Mouse (Mus musculus) liver, embryonic 15.5 days (tissue): ENCODE results near the gene Eif2b3. TPM values are rescaled to one million over a fixed set of nuclear protein-coding genes. Genes with fewer than 3 reads are reported as not detected.
A peak's percentile ranks its signal among the peaks of the same experiment; 100 is the strongest.

ENCODE experiments used
- ATAC-seq: fragments of 200-750 bp; cut with Nextera tagmentation; 2 replicates; pipeline ENCODE4 v1.8.0; 2017; ENCODE audit warnings: moderate number of reproducible peaks, mild to moderate bottlenecking, moderate library complexity; ENCODE audit not compliant: insufficient read depth
- H3K27ac ChIP-seq: fragments of 300-500 bp; sonication (generic); replicated peaks from 2 replicates; pipeline ENCODE4 v1.5.1; 2015; ENCODE audit warnings: mild to moderate bottlenecking, inconsistent platforms
- H3K27me3 ChIP-seq: fragments of 300-500 bp; sonication (generic); 2 replicates; pipeline ENCODE4 v1.6.1; 2015; ENCODE audit warnings: mild to moderate bottlenecking, inconsistent platforms
- H3K36me3 ChIP-seq: fragments of 300-500 bp; sonication (generic); replicated peaks from 2 replicates; pipeline ENCODE4 v1.6.1; 2015; ENCODE audit warnings: moderate library complexity, mild to moderate bottlenecking, inconsistent platforms
- H3K4me1 ChIP-seq: fragments of 300-500 bp; sonication (generic); replicated peaks from 2 replicates; pipeline ENCODE4 v1.6.1; 2015; ENCODE audit warnings: inconsistent platforms
- H3K4me2 ChIP-seq: fragments of 300-500 bp; sonication (generic); 2 replicates; pipeline ENCODE4 v1.6.1; 2015; ENCODE audit warnings: moderate library complexity, mild to moderate bottlenecking, inconsistent platforms
- H3K4me3 ChIP-seq: fragments of 300-500 bp; sonication (generic); replicated peaks from 2 replicates; pipeline ENCODE4 v1.5.1; 2015; ENCODE audit warnings: mild to moderate bottlenecking, inconsistent platforms
- H3K9ac ChIP-seq: fragments of 300-500 bp; sonication (generic); 2 replicates; pipeline ENCODE4 v1.6.1; 2015; ENCODE audit warnings: moderate library complexity, mild to moderate bottlenecking, inconsistent platforms
- H3K9me3 ChIP-seq: fragments of 300-500 bp; sonication (generic); replicated peaks from 2 replicates; pipeline ENCODE4 v1.6.1; 2016; ENCODE audit warnings: inconsistent platforms
- WGBS: fragments of 180-500 bp; shearing (Covaris S2); methylation state at CpG from one replicate; pipeline ENCODE4 v1.1.7; 2015; ENCODE audit warnings: mixed read lengths; ENCODE audit not compliant: insufficient replicate concordance; 5-methylcytosine and 5-hydroxymethylcytosine counted together
- polyA plus RNA-seq: library from polyadenylated mRNA; unstranded; fragments of >200 nt; fragmentation: Nextera tagmentation; extraction: Ambion mirVana; gene quantifications from 2 replicates; pipeline ENCODE4 v1.2.1, GENCODE M21; 2015

Eif2b3 gene
- polyA plus RNA-seq, 1 experiment from 2014 or later = 22.9 TPM

- H3K36me3 ChIP-seq = peaks cover 19% of the 10 kb centered on the region
- H3K27me3 ChIP-seq = no peaks in the 10 kb centered on the region
- H3K9ac ChIP-seq = peak overlapping the region; percentile 53
- peak overlapping the region; percentile 11; the same call in 1 of the 2 replicates for H3K4me3 ChIP-seq
- 56% methylated on average over 2 of the region's 2 CpGs for WGBS
- peak overlapping the region; percentile 54 for H3K4me2 ChIP-seq
- no peaks in the 10 kb centered on the region for H3K9me3 ChIP-seq
- H3K27ac ChIP-seq = peak overlapping the region; percentile 90
- ATAC-seq = peak; percentile 69
- H3K4me1 ChIP-seq = peaks cover 46% of the 10 kb centered on the region
Measured at GRCm38 (mm10) chr4:117056514-117056913, 37.3 kb downstream of the Eif2b3 start.

GRCm38 (mm10) chr4:117058512-117058911, 39.3 kb downstream of the Eif2b3 start:
- H3K36me3 ChIP-seq = peaks cover 28% of the 10 kb centered on the region
- no peak overlapping the region for H3K4me3 ChIP-seq
- peaks cover 46% of the 10 kb centered on the region for H3K4me1 ChIP-seq
- peak overlapping the region; percentile 36 for H3K4me2 ChIP-seq
- peak overlapping the region; percentile 35 for H3K27ac ChIP-seq
- no peaks in the 10 kb centered on the region for H3K9me3 ChIP-seq
- peak overlapping the region; percentile 4; the same call in 1 of the 2 replicates for H3K9ac ChIP-seq
- H3K27me3 ChIP-seq = no peaks in the 10 kb centered on the region
- WGBS = 39% methylated on average over 4 of the region's 4 CpGs
- peak; percentile 45; the same call in 1 of the 2 replicates for ATAC-seq

GRCm38 (mm10) chr4:117062700-117063390, 43.6 kb downstream of the Eif2b3 start:
- WGBS = 80% methylated on average over 4 of the region's 4 CpGs
- Histone ChIP-seq H3K9ac (no peak overlapping the region), H3K36me3 (peaks cover 43% of the 10 kb centered on the region), H3K4me3 (no peak overlapping the region), H3K9me3 (no peaks in the 10 kb centered on the region), H3K4me1 (peaks cover 17% of the 10 kb centered on the region), H3K4me2 (no peak overlapping the region), H3K27ac (no peak overlapping the region), H3K27me3 (no peaks in the 10 kb centered on the region)
- ATAC-seq = no peak

GRCm38 (mm10) chr4:117068035-117068434, 48.8 kb downstream of the Eif2b3 start:
- Histone ChIP-seq H3K27ac (no peak overlapping the region), H3K36me3 (peaks cover 73% of the 10 kb centered on the region)

GRCm38 (mm10) chr4:117069647-117070046, 50.4 kb downstream of the Eif2b3 start:
- no peaks in the 10 kb centered on the region for H3K27me3 ChIP-seq
- H3K36me3 ChIP-seq = peaks cover 72% of the 10 kb centered on the region
- no peak for ATAC-seq
- no peak overlapping the region for H3K4me3 ChIP-seq
- no peak overlapping the region for H3K9ac ChIP-seq
- H3K4me1 ChIP-seq = peaks cover 11% of the 10 kb centered on the region
- 65% methylated on average over 1 of the region's 1 CpGs for WGBS
- H3K4me2 ChIP-seq = no peak overlapping the region
- no peak overlapping the region; the same call in 1 of the 2 replicates for H3K27ac ChIP-seq
- no peaks in the 10 kb centered on the region for H3K9me3 ChIP-seq

More at GRCm38 (mm10) chr4:117068035-117068434, 48.8 kb downstream of the Eif2b3 start:
- Histone ChIP-seq H3K4me1 (peaks cover 11% of the 10 kb centered on the region), H3K9me3 (no peaks in the 10 kb centered on the region), H3K9ac (no peak overlapping the region), H3K4me2 (no peak overlapping the region), H3K4me3 (no peak overlapping the region), H3K27me3 (no peaks in the 10 kb centered on the region)
- 78% methylated on average over 7 of the region's 7 CpGs for WGBS
- no peak for ATAC-seq

GRCm38 (mm10) chr4:117070624-117071023, 51.4 kb downstream of the Eif2b3 start:
- Histone ChIP-seq H3K4me2 (no peak overlapping the region), H3K9ac (no peak overlapping the region), H3K27ac (peak overlapping the region; percentile 45; the same call in 1 of the 2 replicates), H3K27me3 (no peaks in the 10 kb centered on the region), H3K4me1 (peaks cover 11% of the 10 kb centered on the region), H3K36me3 (peaks cover 69% of the 10 kb centered on the region), H3K9me3 (no peaks in the 10 kb centered on the region), H3K4me3 (no peak overlapping the region)
- peak; percentile 51; the same call in 1 of the 2 replicates for ATAC-seq
- WGBS = 27% methylated on average over 4 of the region's 4 CpGs

GRCm38 (mm10) chr4:117071183-117071582, 52.0 kb downstream of the Eif2b3 start:
- no peak overlapping the region for H3K4me2 ChIP-seq
- peaks cover 11% of the 10 kb centered on the region for H3K4me1 ChIP-seq
- 82% methylated on average over 5 of the region's 5 CpGs for WGBS
- H3K27ac ChIP-seq = peak overlapping the region; percentile 45; the same call in 1 of the 2 replicates
- ATAC-seq = no peak; the same call in 1 of the 2 replicates
- no peak overlapping the region for H3K9ac ChIP-seq
- no peaks in the 10 kb centered on the region for H3K27me3 ChIP-seq
- H3K4me3 ChIP-seq = no peak overlapping the region
- no peaks in the 10 kb centered on the region for H3K9me3 ChIP-seq
- H3K36me3 ChIP-seq = peaks cover 66% of the 10 kb centered on the region

GRCm38 (mm10) chr4:117087948-117088640, 68.9 kb downstream of the Eif2b3 start:
- ATAC-seq = 0 out of 2 replicates have a peak, but pooled peaks have one; percentile 31
- H3K9me3 ChIP-seq = no peaks in the 10 kb centered on the region
- H3K4me1 ChIP-seq = peaks cover 44% of the 10 kb centered on the region
- peak overlapping the region; percentile 6; the same call in 1 of the 2 replicates for H3K4me2 ChIP-seq
- H3K27me3 ChIP-seq = peaks cover 3% of the 10 kb centered on the region; the same call in 1 of the 2 replicates
- WGBS = 65% methylated on average over 7 of the region's 7 CpGs
- peaks cover 11% of the 10 kb centered on the region; the same call in 1 of the 2 replicates for H3K36me3 ChIP-seq
- H3K27ac ChIP-seq = peak overlapping the region; percentile 69
- no peak overlapping the region for H3K9ac ChIP-seq
- no peak overlapping the region for H3K4me3 ChIP-seq

GRCm38 (mm10) chr4:117090586-117090985, 71.4 kb downstream of the Eif2b3 start:
- Histone ChIP-seq H3K4me1 (peaks cover 41% of the 10 kb centered on the region), H3K27ac (peak overlapping the region; percentile 78), H3K4me3 (no peak overlapping the region), H3K36me3 (peaks cover 11% of the 10 kb centered on the region; the same call in 1 of the 2 replicates), H3K27me3 (peaks cover 21% of the 10 kb centered on the region), H3K9me3 (no peaks in the 10 kb centered on the region), H3K9ac (peak overlapping the region; percentile 6; the same call in 1 of the 2 replicates), H3K4me2 (peak overlapping the region; percentile 32)
- peak; percentile 84 for ATAC-seq
- 22% methylated on average over 7 of the region's 7 CpGs for WGBS

- H3K4me1 ChIP-seq = peaks cover 30% of the 10 kb centered on the region
- no peak for ATAC-seq
- no peaks in the 10 kb centered on the region for H3K36me3 ChIP-seq
- 70% methylated on average over 3 of the region's 3 CpGs for WGBS
- no peak overlapping the region for H3K9ac ChIP-seq
- no peaks in the 10 kb centered on the region for H3K9me3 ChIP-seq
- no peak overlapping the region for H3K4me2 ChIP-seq
- H3K27me3 ChIP-seq = peaks cover 55% of the 10 kb centered on the region
- H3K4me3 ChIP-seq = no peak overlapping the region
- no peak overlapping the region for H3K27ac ChIP-seq
Measured at GRCm38 (mm10) chr4:117094626-117095361, 75.6 kb downstream of the Eif2b3 start.
